Mouse (Mus musculus) adrenal gland, postnatal 14 days (tissue): ENCODE data around the gene Ccl22. TPM values are rescaled to one million over a fixed set of nuclear protein-coding genes. Genes with fewer than 3 reads are reported as not detected.

Source experiments
- DNase-seq: peaks from one replicate; pipeline ENCODE4 v3.0.0; 2021; ENCODE audit warnings: mixed read lengths
- long read RNA-seq, 2 experiments: library from polyadenylated mRNA; stranded (forward); transcript quantifications; one replicate each; pipeline ENCODE4 v2.0.0; 2021
- total RNA-seq: library from RNA; stranded (reverse); gene quantifications from 2 replicates; pipeline ENCODE4 v1.2.3, GENCODE M21; 2021

The Ccl22 gene
- 0.37 and 2.3 TPM in 2 replicates for total RNA-seq
- long read RNA-seq, experiment 1 = 0 reads
- long read RNA-seq, experiment 2 = 0 reads

GRCm38 (mm10) chr8:94745476-94746184, at the start of gene Ccl22:
Ccl22 (plus strand) TSS chr8:94745590.
- DNase-seq = no peak

- peak; percentile 62 for DNase-seq
Observed at GRCm38 (mm10) chr8:94695994-94696384, 49.4 kb upstream of the Ccl22 start, which contains the start of gene Pllp. Pllp (minus strand) TSS chr8:94696278.

DNA sequence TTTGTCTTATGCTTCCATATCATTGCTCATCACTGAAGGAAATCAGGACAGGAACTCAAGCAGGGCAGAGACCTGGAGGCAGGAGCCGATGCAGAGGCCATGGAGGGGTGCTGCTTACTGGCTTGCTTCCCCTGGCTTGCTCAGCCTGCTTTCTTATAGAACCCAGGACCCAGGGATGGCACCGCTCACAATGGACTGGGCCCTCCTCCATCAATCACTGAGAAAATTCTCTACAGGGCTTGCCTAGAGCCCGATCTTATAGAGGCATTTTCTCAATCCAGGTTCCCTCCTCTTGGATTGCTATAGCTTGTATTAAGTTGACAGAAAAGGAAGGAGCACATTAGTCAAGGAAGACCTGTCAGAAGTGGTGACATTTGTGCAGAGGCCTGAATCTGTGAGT, 48.8 kb upstream of the Ccl22 start:
- no peak for DNase-seq

DNA sequence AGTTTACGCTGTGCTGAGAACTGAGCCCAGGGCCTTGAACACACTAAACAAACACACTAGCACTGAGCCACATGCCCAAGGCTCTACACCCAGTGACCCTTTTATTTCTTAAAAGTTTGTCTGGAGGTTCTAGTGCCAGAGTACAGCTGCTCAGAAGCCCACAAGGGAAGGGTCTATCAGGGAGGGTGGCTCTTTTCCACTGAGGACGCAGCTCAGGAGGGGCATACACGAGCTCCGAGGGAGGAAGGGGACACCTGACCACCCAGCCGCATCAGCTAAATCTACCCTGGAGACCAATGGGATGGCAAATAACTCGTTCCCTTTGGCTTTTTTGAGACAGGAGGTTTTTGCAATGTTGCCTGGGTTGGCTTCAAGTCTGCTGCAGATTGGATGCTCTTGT, 47.4 kb upstream of the Ccl22 start:
- no peak for DNase-seq

- DNase-seq = no peak
Observed at GRCm38 (mm10) chr8:94699366-94699765, 46.0 kb upstream of the Ccl22 start.

DNA sequence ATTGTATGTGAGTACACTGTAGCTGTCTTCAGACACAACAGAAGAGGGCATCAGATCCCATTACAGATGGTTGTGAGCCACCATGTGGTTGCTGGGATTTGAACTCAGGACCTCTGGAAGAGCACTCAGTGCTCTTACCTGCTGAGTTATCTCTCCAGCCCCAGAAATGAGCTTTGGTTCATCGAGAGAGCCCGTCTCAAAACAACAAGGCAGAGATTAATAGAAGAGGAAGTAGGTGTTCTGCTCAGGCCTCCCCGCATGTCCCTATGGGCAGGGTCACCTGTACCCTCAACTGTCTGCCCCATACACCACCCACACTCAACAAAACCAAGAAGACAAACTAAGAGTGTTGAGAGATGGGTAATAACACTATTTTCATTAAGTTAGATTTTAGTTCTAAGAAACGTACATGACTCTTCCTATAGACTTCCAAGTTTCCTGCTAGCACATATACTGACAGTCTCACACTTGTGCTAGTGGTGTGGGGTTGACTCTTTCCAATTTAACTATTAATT, 44.9 kb upstream of the Ccl22 start:
- no peak for DNase-seq

DNA sequence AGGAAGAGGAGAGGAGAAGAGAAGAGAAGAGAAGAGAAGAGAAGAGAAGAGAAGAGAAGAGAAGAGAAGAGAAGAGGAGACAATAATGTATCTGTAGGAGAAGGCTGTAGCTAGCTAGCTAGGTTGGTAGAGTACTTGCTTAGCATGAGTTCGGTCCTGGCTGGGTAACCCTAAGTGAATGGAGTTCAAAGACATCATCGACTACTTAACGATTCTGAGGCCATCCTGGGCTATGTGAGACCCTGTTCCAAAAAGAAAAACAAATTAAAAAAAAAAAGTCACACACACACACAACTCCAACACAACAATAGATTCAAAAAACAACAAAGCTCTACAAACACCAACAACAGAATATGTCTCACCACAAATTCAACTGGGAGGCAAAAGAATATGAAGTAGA, 43.2 kb upstream of the Ccl22 start:
- DNase-seq = no peak

DNA sequence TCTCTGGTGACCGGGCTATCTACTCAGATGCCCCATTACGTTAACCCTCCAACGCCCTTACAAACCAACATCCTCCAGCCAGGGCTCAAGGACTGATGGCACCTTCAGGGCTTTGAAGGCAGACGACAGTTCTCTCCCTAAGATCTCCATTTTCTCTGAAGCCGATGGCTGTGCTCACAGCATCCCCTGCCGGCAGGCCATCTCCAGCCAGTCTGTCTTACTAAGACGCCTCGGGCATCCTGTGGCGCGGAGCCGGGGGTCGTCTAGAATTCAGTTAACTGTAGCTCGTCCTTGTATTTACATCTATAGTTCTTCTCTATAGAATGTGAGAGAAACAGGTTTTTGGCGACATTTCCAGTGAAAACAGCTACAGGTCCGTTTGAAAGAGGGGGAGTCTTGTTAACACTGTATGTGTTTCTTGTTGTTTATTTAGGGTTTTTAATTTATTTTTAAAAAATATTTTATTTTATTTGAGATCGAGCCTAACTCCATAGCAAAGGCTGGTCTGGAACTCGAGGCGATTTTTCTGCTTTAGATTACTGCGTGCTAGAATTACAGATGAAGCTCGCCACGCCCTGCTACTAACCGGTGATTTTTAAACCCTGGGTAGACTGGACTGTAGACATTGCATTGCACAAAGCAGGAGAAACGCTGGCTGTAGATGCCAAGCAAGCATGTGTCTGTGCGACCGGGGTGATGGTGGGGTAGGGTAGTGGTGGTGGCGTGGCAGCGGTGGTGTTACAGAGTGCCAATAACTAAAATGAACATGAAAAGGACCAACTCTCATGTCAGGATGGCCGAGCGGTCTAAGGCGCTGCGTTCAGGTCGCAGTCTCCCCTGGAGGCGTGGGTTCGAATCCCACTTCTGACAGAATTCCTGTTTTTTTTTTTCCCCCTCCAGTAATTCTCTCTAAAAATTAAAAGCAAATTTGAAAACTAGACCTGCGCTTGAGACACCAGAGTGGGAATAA, 42.3 kb upstream of the Ccl22 start:
- peak; percentile 87 for DNase-seq

- peak; percentile 96 for DNase-seq
Observed at GRCm38 (mm10) chr8:94703972-94704668, 41.3 kb upstream of the Ccl22 start.

DNA sequence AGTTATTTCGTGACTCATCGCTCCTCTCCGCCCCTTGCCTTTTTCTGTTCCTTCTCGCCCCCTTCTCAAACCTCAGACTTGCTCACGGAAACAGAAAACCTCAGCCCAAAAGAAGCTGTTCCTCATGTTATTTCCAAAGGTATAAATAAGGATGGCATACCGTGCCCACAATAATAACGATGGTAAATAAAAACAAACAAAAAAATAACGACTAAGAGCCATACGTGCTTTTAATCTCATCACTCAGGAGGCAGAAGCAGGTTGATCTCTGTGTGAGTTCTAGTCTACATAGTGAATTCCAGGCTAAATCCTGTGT, 40.8 kb upstream of the Ccl22 start:
- no peak for DNase-seq

- DNase-seq = no peak
Observed at GRCm38 (mm10) chr8:94705581-94706245, 39.7 kb upstream of the Ccl22 start.

- peak; percentile 71 for DNase-seq
Observed at GRCm38 (mm10) chr8:94706732-94707395, 38.5 kb upstream of the Ccl22 start.

DNA sequence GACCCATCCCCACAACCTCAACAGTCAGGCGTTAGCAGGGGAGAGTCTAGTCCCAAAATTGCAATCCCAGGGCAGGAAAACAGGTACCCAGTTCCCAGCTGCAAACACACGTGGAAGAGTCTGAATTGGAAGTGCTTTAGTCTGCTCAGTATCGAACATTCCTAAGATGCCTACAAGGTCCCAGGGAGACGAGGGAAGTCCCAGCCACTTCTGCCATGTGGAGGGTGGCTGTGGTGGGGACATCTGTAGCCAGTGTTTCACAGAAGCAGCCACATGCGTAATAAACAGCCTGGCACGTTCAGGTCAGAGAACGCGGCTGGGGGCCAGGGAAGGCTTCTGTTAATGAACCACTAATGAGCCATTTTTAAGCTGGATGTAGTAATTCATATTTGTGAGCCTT, 35.1 kb upstream of the Ccl22 start:
- DNase-seq = no peak

DNA sequence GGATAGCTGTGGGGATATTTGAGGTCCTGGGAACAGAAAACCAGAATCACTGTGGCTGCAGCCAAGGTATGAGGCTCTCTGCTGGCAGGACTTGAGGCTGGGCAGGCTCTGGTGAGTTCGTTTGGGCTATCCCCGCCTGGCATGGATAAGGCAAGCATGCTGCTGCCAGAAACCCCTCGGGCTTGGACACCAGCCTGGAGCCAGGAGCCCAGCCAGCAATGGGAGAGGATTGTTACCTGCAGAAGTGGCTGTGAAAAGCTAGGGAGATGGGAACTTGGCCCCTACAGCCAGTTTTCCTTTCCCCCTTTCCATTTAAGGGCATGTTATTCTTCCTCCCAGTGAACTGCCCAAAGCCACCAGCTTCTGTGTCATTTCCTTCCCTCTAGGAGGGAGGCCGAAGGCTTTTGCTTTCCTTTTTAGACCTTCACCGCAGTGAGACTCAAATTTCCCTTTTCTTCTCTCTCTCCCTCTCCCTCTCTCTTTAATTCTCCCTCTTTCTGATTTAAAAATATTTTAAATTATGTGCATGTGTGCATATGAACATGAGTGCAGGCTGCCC, 34.2 kb upstream of the Ccl22 start:
- no peak for DNase-seq

GRCm38 (mm10) chr8:94714556-94714955, 30.8 kb upstream of the Ccl22 start:
- DNase-seq = no peak

DNA sequence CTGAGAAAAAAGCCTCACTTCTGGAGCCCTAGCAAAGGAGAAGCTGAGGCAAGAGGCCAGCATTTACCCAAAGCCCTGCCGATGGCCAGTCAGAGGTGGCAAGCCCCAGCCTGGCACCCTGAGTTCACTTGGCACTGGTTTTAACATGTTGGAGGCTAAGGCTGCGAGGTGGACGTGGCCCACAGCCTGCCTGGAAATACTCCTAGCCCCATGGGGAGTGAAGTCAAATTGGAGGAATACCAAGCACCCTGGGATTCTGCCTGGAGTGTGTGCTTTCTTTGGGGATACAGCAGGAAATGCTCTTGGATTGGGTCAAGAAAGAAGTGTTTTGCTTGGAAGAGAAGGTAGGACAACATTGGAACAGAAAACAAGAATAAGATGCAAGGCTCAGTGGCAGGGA, 29.5 kb upstream of the Ccl22 start:
- peak; percentile 57 for DNase-seq

DNA sequence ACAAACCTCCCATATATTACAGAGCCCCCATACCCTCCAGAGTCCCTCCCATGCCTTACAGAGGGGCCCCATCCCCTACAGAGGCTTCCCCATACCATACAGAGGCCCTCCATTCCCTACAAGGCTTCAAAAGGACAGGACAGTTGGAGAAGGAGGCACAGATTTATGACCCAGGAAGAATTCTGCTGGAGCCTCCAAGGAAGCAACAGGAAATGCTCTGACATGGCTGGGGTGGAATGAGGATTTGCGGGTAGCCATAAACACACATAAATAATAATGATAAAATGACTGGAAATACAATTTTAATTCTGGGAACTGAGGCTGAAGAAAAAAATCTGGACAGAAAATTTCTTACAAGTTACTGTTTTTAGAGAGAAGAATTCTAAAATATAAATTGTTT, 28.5 kb upstream of the Ccl22 start:
- DNase-seq = no peak

DNA sequence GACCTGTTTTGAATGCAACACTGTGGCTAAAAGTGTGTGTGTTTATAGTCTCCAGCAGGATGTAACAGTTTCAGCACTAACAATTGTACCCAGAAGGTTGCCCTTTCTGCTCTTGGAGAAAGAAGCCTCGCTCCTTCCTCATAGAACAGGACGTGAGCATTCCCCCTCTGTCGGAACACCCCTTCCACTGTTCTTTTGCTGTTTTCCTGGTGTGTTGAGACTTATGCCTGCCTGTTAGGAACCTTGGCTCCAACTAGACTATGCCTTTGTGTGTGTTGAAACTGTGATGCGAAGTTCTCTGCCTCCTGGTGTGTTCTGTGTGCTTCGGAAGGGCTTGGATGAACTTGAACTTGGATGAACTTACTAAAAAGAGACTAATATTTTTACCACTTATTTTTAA, 19.4 kb upstream of the Ccl22 start:
- no peak for DNase-seq

DNA sequence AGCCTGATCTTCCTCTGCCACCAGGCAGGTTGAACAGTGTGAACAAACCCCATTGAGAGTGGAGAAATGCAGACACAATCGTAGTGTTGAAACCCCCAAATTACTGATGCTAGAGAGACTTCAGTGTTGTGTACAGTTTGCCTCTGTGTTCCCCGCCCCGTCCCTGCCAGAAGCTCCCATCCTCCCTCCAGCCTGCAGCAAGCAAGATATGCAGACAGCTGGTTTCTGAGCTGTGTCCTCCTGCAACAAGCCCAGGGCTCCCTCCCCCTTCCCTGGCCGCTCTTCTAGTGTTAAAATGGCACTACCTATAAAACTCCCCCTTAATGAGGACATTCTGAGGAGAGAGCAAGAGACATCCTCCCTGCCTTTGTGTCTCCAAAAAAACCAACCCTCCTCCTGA, 16.1 kb upstream of the Ccl22 start:
- no peak for DNase-seq

- no peak for DNase-seq
Observed at GRCm38 (mm10) chr8:94733821-94734465, 11.4 kb upstream of the Ccl22 start.
